Mouse (Mus musculus) embryonic facial prominence, embryonic 11.5 days (tissue): ENCODE data around the gene Steap2. TPM values are rescaled to one million over a fixed set of nuclear protein-coding genes. Genes with fewer than 3 reads are reported as not detected.

Experiments used
- ATAC-seq: fragments of 200-750 bp; cut with Nextera tagmentation; replicated peaks from 2 replicates; pipeline ENCODE4 v1.8.0; 2017; ENCODE audit warnings: low read depth; ENCODE audit not compliant: insufficient number of reproducible peaks, low FRiP score, low TSS enrichment
- DNase-seq: peaks from one replicate; pipeline ENCODE4 v3.0.0-alpha.2; 2015; ENCODE audit warnings: low spot score
- H3K27ac ChIP-seq: fragments of 300-500 bp; sonication (generic); replicated peaks from 2 replicates; pipeline ENCODE4 v1.5.1; 2014; ENCODE audit warnings: mild to moderate bottlenecking, low read depth, low read length, control low read depth
- H3K27me3 ChIP-seq: fragments of 300-500 bp; sonication (generic); 2 replicates; pipeline ENCODE4 v1.6.1; 2014; ENCODE audit warnings: mild to moderate bottlenecking, low read length, moderate library complexity, mixed read lengths; ENCODE audit not compliant: control insufficient read depth, insufficient read depth
- H3K36me3 ChIP-seq: fragments of 300-500 bp; sonication (generic); replicated peaks from 2 replicates; pipeline ENCODE4 v1.6.1; 2014; ENCODE audit warnings: low read depth, mild to moderate bottlenecking, low read length, moderate library complexity, mixed read lengths; ENCODE audit not compliant: control insufficient read depth, insufficient read depth
- H3K4me1 ChIP-seq: fragments of 300-500 bp; sonication (generic); 2 replicates; pipeline ENCODE4 v1.6.1; 2014; ENCODE audit warnings: low read length, mixed read lengths; ENCODE audit not compliant: control insufficient read depth, insufficient read depth
- H3K4me2 ChIP-seq: fragments of 300-500 bp; sonication (generic); 2 replicates; pipeline ENCODE4 v1.6.1; 2014; ENCODE audit warnings: low read depth, mild to moderate bottlenecking, control low read depth, low read length, moderate library complexity
- H3K4me3 ChIP-seq: fragments of 300-500 bp; sonication (generic); 2 replicates; pipeline ENCODE4 v1.5.1; 2014; ENCODE audit warnings: low read depth, low read length, control low read depth
- H3K9ac ChIP-seq: fragments of 300-500 bp; sonication (generic); replicated peaks from 2 replicates; pipeline ENCODE4 v1.6.1; 2014; ENCODE audit warnings: mild to moderate bottlenecking, control low read depth, low read length
- H3K9me3 ChIP-seq: fragments of 300-500 bp; sonication (generic); replicated peaks from 2 replicates; pipeline ENCODE4 v1.6.1; 2016; ENCODE audit warnings: mild to moderate bottlenecking, low read length, inconsistent platforms, mixed read lengths; ENCODE audit not compliant: control insufficient read depth
- WGBS: fragments of 180-500 bp; shearing (Covaris S2); extraction: QIAGEN DNeasy Blood & Tissue Kit; methylation state at CpG from one replicate; pipeline ENCODE4 v1.1.7; 2014; 5-methylcytosine and 5-hydroxymethylcytosine counted together
- polyA plus RNA-seq: library from polyadenylated mRNA; unstranded; fragments of >200 nt; fragmentation: Nextera tagmentation; extraction: Ambion mirVana; gene quantifications from 2 replicates; pipeline ENCODE4 v1.2.1, GENCODE M21; 2014

Gene Steap2
- polyA plus RNA-seq, 1 experiment from 2014 or later, result 8.2 TPM

DNA sequence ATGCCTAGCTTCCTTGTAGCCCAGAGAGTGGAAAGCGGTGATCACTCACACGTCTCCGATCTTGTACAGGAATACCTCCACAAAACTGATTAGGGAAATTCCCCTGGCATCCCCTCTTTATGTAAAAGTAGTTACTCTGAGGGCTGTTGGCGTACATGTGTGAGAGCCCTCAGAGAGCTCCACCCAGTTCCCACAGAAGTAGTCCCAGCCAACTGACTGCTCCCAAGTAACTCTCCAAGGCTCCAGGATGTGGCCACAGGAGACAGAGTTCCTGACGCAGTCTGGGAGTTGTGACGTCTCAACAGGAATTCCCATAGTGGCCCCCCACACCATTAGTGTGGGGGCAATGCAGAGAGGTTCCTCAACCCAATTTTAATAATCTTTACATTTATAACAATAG is 31.3 kb downstream of the Steap2 start:
- Histone ChIP-seq H3K4me1 (no peaks in the 10 kb centered on the region), H3K9ac (no peak overlapping the region), H3K27ac (no peak overlapping the region), H3K9me3 (no peaks in the 10 kb centered on the region), H3K4me2 (no peak overlapping the region), H3K27me3 (no peaks in the 10 kb centered on the region), H3K4me3 (no peak overlapping the region; the same call in 1 of the 2 replicates), H3K36me3 (no peaks in the 10 kb centered on the region)
- DNase-seq (no peak), ATAC-seq (no peak)
- WGBS, result 41% methylated on average over 6 of the region's 6 CpGs

DNA sequence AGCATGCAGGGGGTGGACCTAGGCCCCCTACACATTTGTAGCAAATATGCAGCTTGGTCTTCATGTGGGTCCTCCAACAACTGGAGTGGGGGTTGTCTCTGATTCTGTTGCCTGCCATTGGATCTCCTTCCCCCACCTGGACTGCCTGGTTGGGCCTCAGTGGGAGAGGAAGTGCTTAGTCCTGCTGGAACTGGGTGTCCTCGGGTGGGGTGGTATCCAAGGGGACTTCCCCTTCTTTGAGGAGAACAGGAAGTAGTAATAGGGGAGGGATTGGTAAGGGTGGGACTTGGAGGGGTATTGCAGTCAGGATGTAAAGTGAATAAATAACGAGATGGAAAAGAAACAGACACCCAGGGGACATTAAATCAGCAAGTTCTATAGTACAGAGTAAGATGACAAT is 35.7 kb downstream of the Steap2 start:
- DNase-seq (no peak), ATAC-seq (no peak)
- H3K4me2 ChIP-seq, result no peak overlapping the region
- H3K9ac ChIP-seq, result no peak overlapping the region
- no peak overlapping the region for H3K4me3 ChIP-seq
- no peak overlapping the region for H3K27ac ChIP-seq
- no peaks in the 10 kb centered on the region for H3K9me3 ChIP-seq
- 58% methylated on average over 2 of the region's 2 CpGs for whole genome bisulfite sequencing
- H3K27me3 ChIP-seq, result no peaks in the 10 kb centered on the region
- no peaks in the 10 kb centered on the region for H3K36me3 ChIP-seq
- no peaks in the 10 kb centered on the region for H3K4me1 ChIP-seq

DNA sequence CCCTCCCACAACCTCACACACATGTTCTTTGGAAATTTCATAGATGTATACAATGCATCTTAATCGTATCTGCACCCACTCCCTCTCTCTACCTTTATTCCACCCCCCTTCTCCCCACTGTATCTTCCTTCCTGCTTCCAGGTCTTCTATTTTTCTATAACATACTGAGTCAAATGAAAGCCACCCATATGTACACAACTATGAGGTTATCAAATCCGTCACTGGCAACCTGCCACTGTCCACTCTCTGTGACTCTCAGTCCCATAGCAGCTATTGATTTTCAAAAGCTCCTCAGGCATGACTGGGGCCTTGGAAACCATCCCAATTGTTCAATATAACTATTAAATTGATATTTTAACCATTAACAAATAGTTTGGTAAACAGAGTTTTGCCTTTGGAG is 36.4 kb downstream of the Steap2 start:
- no peak for DNase-seq
- H3K27me3 ChIP-seq, result no peaks in the 10 kb centered on the region
- H3K9me3 ChIP-seq, result no peaks in the 10 kb centered on the region
- WGBS, result 82% methylated on average over 2 of the region's 2 CpGs
- H3K27ac ChIP-seq, result no peak overlapping the region
- no peaks in the 10 kb centered on the region for H3K36me3 ChIP-seq
- H3K9ac ChIP-seq, result no peak overlapping the region
- no peak for ATAC-seq
- H3K4me1 ChIP-seq, result no peaks in the 10 kb centered on the region
- no peak overlapping the region for H3K4me2 ChIP-seq
- no peak overlapping the region for H3K4me3 ChIP-seq

DNA sequence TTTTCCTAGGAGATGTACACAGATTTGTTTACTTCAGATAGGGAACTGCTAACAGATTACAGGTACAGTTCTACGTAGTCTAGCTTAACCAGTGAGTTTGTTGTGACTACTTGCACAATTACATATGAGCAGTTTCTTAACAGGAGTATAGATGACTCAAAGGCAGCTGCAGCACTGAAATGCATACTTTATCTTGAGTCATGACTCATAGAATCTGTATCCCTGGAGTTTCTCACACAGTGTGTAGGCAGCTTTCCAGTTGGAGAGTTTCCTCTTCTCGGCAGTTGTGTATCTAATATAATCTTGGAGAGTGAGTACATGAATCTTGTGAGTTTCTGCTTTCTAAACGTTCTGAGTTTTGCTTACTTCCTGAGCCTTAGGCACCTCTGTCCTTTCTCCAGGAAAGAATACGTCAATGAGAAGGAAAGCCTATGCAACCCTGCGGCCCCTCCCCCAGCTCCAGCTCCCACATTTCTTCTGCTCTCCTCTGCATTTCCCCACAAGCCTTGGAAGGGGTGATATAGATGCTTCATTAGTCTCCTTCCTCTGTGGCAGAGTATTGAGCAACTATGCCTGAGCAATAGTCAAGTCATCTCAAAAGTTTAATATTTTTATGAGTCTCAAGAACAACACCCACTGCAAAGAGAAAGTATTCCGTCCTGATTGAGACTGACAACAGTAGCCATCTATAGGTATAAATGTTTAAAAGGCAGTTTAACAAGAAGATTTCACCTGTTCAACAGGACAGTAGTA is 45.4 kb downstream of the Steap2 start:
- H3K27ac ChIP-seq, result no peak overlapping the region

DNA sequence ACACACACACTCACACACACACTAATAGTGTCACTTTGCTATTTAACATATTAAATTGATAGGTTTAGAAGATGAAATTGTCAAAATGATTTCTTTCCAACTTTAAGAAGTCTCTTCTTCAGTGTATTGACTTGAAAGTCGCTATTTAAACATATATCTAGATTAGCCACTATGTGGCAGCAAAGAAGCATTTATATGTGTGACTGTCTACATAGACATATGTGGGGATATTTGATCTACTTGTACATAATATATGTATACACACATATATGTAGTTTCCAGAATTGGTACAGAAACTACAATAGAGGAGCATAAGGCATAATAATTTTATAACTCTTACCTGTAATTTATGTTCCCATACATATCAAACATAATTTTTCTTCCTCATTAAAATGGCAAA is 48.2 kb downstream of the Steap2 start:
- Histone ChIP-seq H3K4me3 (no peak overlapping the region), H3K9ac (no peak overlapping the region), H3K4me1 (no peaks in the 10 kb centered on the region), H3K27me3 (no peaks in the 10 kb centered on the region), H3K9me3 (no peaks in the 10 kb centered on the region), H3K27ac (no peak overlapping the region), H3K36me3 (no peaks in the 10 kb centered on the region), H3K4me2 (no peak overlapping the region)
- 12% methylated on average over 1 of the region's 1 CpGs for WGBS
- DNase-seq (peak; percentile 55), ATAC-seq (no peak)

More for the DNA sequence above, 45.4 kb downstream of the Steap2 start:
- Histone ChIP-seq H3K4me2 (no peak overlapping the region), H3K36me3 (no peaks in the 10 kb centered on the region), H3K9ac (no peak overlapping the region), H3K4me1 (no peaks in the 10 kb centered on the region), H3K4me3 (no peak overlapping the region), H3K27me3 (no peaks in the 10 kb centered on the region), H3K9me3 (no peaks in the 10 kb centered on the region)
- 63% methylated on average over 6 of the region's 6 CpGs for WGBS
- no peak for DNase-seq
- ATAC-seq, result no peak

DNA sequence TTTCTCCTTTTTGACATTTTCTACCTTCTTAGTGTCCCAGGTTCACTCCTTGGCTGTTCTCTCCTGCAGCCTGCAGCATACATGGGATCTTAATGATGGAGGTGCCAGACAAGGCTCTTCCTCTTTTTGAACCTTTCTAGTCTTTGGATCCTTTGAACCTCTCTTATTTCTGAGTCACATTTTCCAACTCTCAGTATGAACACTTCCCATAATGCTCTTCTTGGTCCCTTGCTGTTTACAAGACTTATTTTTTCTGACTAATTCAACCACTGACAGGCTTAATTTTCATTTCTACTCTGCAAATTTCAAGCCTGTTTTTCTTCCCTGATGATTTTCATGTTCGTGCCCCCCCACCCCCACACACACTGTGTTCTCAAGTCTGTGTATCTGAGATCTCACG is 55.9 kb downstream of the Steap2 start:
- Histone ChIP-seq H3K4me3 (no peak overlapping the region), H3K4me2 (no peak overlapping the region), H3K9ac (no peak overlapping the region), H3K9me3 (no peaks in the 10 kb centered on the region), H3K4me1 (no peaks in the 10 kb centered on the region), H3K36me3 (no peaks in the 10 kb centered on the region), H3K27me3 (no peaks in the 10 kb centered on the region), H3K27ac (no peak overlapping the region)
- WGBS, result 58% methylated on average over 2 of the region's 2 CpGs
- DNase-seq, result no peak
- no peak for ATAC-seq

DNA sequence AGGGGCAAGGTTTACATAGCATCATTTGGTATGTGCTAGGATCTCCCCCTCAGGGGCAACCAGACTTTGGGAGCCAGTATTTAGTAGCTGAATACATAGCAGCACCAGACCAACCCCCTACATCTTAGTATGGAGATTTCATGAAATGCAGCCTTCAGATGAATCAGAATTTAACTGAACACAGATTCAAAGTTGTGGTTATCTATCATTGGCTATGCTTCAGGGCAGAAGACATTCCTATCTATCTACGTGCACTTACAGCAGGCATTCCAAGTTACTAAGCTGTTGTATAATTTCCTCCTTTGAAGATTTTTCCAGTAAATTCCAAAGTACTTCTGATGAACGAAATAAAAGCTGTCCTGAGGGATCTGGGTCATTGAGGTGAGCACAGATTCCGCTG is 68.9 kb downstream of the Steap2 start:
- Histone ChIP-seq H3K27me3 (no peaks in the 10 kb centered on the region), H3K4me2 (no peak overlapping the region), H3K9me3 (no peaks in the 10 kb centered on the region), H3K36me3 (no peaks in the 10 kb centered on the region), H3K27ac (no peak overlapping the region), H3K4me3 (no peak overlapping the region), H3K4me1 (no peaks in the 10 kb centered on the region), H3K9ac (no peak overlapping the region)
- no peak for ATAC-seq
- DNase-seq, result no peak
- 72% methylated on average over 3 of the region's 3 CpGs for WGBS

DNA sequence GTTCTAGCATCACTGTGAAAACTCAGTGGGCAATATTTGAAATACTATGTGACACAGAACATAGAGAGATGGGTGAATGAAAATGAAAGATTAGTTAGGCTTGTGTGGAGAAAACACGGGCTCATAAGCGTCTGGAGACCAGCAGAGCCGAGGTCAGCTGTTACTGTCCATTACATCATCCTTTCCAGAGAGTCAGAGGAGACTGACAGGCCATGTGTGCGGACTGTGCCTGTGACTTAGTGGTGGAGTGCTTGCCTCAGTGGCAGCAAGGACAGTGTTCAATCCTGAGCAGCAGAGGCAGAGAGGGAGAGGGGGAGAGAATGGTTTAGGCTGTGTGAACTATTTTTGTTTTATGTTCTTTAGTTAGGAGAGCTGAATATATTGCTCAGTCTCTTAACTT is 76.0 kb downstream of the Steap2 start:
- 0 out of 2 replicates have a peak, but pooled peaks have one; percentile 59 for ATAC-seq
- H3K9ac ChIP-seq, result no peak overlapping the region
- WGBS, result 62% methylated on average over 4 of the region's 4 CpGs
- H3K4me2 ChIP-seq, result no peak overlapping the region
- H3K27me3 ChIP-seq, result no peaks in the 10 kb centered on the region
- no peak overlapping the region for H3K4me3 ChIP-seq
- H3K27ac ChIP-seq, result no peak overlapping the region
- no peaks in the 10 kb centered on the region for H3K36me3 ChIP-seq
- no peaks in the 10 kb centered on the region for H3K9me3 ChIP-seq
- H3K4me1 ChIP-seq, result no peaks in the 10 kb centered on the region
- no peak for DNase-seq
